Mouse (Mus musculus) liver, embryonic 15.5 days (tissue): ENCODE data around the gene Zfp704. TPM values are rescaled to one million over a fixed set of nuclear protein-coding genes. Genes with fewer than 3 reads are reported as not detected.

ENCODE experiments used
- ATAC-seq: fragments of 200-750 bp; cut with Nextera tagmentation; 2 replicates; pipeline ENCODE4 v1.8.0; 2017; ENCODE audit warnings: moderate number of reproducible peaks, mild to moderate bottlenecking, moderate library complexity; ENCODE audit not compliant: insufficient read depth
- H3K27ac ChIP-seq: fragments of 300-500 bp; sonication (generic); replicated peaks from 2 replicates; pipeline ENCODE4 v1.5.1; 2015; ENCODE audit warnings: mild to moderate bottlenecking, inconsistent platforms
- H3K27me3 ChIP-seq: fragments of 300-500 bp; sonication (generic); 2 replicates; pipeline ENCODE4 v1.6.1; 2015; ENCODE audit warnings: mild to moderate bottlenecking, inconsistent platforms
- H3K36me3 ChIP-seq: fragments of 300-500 bp; sonication (generic); replicated peaks from 2 replicates; pipeline ENCODE4 v1.6.1; 2015; ENCODE audit warnings: moderate library complexity, mild to moderate bottlenecking, inconsistent platforms
- H3K4me1 ChIP-seq: fragments of 300-500 bp; sonication (generic); replicated peaks from 2 replicates; pipeline ENCODE4 v1.6.1; 2015; ENCODE audit warnings: inconsistent platforms
- H3K4me2 ChIP-seq: fragments of 300-500 bp; sonication (generic); 2 replicates; pipeline ENCODE4 v1.6.1; 2015; ENCODE audit warnings: moderate library complexity, mild to moderate bottlenecking, inconsistent platforms
- H3K4me3 ChIP-seq: fragments of 300-500 bp; sonication (generic); replicated peaks from 2 replicates; pipeline ENCODE4 v1.5.1; 2015; ENCODE audit warnings: mild to moderate bottlenecking, inconsistent platforms
- H3K9ac ChIP-seq: fragments of 300-500 bp; sonication (generic); 2 replicates; pipeline ENCODE4 v1.6.1; 2015; ENCODE audit warnings: moderate library complexity, mild to moderate bottlenecking, inconsistent platforms
- H3K9me3 ChIP-seq: fragments of 300-500 bp; sonication (generic); replicated peaks from 2 replicates; pipeline ENCODE4 v1.6.1; 2016; ENCODE audit warnings: inconsistent platforms
- WGBS: fragments of 180-500 bp; shearing (Covaris S2); methylation state at CpG from one replicate; pipeline ENCODE4 v1.1.7; 2015; ENCODE audit warnings: mixed read lengths; ENCODE audit not compliant: insufficient replicate concordance; 5-methylcytosine and 5-hydroxymethylcytosine counted together
- polyA plus RNA-seq: library from polyadenylated mRNA; unstranded; fragments of >200 nt; fragmentation: Nextera tagmentation; extraction: Ambion mirVana; gene quantifications from 2 replicates; pipeline ENCODE4 v1.2.1, GENCODE M21; 2015

The Zfp704 gene
- polyA plus RNA-seq, 1 experiment from 2014 or later: 0.81 TPM

GRCm38 (mm10) chr3:9481956-9482355 is 127.9 kb downstream of the Zfp704 start:
- Histone ChIP-seq H3K9me3 (no peaks in the 10 kb centered on the region), H3K4me2 (no peak overlapping the region), H3K4me3 (no peak overlapping the region), H3K27ac (no peak overlapping the region), H3K4me1 (no peaks in the 10 kb centered on the region), H3K27me3 (no peaks in the 10 kb centered on the region), H3K36me3 (no peaks in the 10 kb centered on the region), H3K9ac (no peak overlapping the region)
- no peak for ATAC-seq
- WGBS: 63% methylated on average over 4 of the region's 4 CpGs

- Histone ChIP-seq H3K27ac (no peak overlapping the region), H3K9ac (no peak overlapping the region), H3K27me3 (no peaks in the 10 kb centered on the region), H3K36me3 (no peaks in the 10 kb centered on the region), H3K4me1 (no peaks in the 10 kb centered on the region), H3K4me3 (no peak overlapping the region), H3K9me3 (no peaks in the 10 kb centered on the region), H3K4me2 (no peak overlapping the region)
- 54% methylated on average over 6 of the region's 6 CpGs for WGBS
- ATAC-seq: no peak
Observed at GRCm38 (mm10) chr3:9481358-9481757, 128.5 kb downstream of the Zfp704 start.

DNA sequence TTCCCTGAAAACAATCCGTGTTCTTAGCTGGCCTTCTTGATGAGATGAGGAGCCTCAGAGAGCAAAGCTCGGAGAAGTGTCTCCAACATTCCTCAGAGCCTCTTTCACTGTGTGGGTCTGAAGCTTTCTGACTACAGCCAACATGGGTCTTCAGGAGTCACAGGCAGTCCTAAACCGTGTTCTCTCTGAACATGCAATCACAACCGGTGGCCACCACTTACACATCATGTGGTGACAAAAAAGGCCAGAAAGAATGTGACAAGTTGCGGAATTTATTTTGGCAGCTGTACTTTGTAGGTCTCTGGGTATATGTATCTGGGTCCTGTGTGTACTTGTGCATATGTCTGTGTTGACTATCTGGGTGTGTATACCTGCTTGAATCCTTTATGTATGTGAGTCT is 128.9 kb downstream of the Zfp704 start:
- H3K4me1 ChIP-seq: no peaks in the 10 kb centered on the region
- no peak overlapping the region for H3K27ac ChIP-seq
- no peak overlapping the region for H3K4me2 ChIP-seq
- no peaks in the 10 kb centered on the region for H3K36me3 ChIP-seq
- ATAC-seq: no peak
- H3K9ac ChIP-seq: no peak overlapping the region
- H3K27me3 ChIP-seq: no peaks in the 10 kb centered on the region
- H3K4me3 ChIP-seq: no peak overlapping the region
- 62% methylated on average over 5 of the region's 5 CpGs for WGBS
- H3K9me3 ChIP-seq: no peaks in the 10 kb centered on the region

- Histone ChIP-seq H3K27ac (no peak overlapping the region), H3K4me2 (no peak overlapping the region), H3K9me3 (no peaks in the 10 kb centered on the region), H3K4me3 (no peak overlapping the region), H3K4me1 (no peaks in the 10 kb centered on the region), H3K36me3 (no peaks in the 10 kb centered on the region), H3K9ac (no peak overlapping the region), H3K27me3 (no peaks in the 10 kb centered on the region)
- WGBS: 64% methylated on average over 2 of the region's 2 CpGs
- ATAC-seq: no peak
Observed at GRCm38 (mm10) chr3:9477386-9477785, 132.5 kb downstream of the Zfp704 start.

- Histone ChIP-seq H3K36me3 (no peaks in the 10 kb centered on the region), H3K27ac (no peak overlapping the region), H3K4me1 (no peaks in the 10 kb centered on the region), H3K4me2 (no peak overlapping the region), H3K9me3 (no peaks in the 10 kb centered on the region), H3K9ac (no peak overlapping the region), H3K4me3 (no peak overlapping the region), H3K27me3 (no peaks in the 10 kb centered on the region)
- no peak for ATAC-seq
- 74% methylated on average over 3 of the region's 3 CpGs for WGBS
Observed at GRCm38 (mm10) chr3:9476336-9476735, 133.5 kb downstream of the Zfp704 start.

- Histone ChIP-seq H3K4me3 (no peak overlapping the region), H3K4me2 (no peak overlapping the region), H3K36me3 (no peaks in the 10 kb centered on the region; the same call in 1 of the 2 replicates), H3K9me3 (no peaks in the 10 kb centered on the region), H3K27ac (no peak overlapping the region), H3K4me1 (no peaks in the 10 kb centered on the region), H3K9ac (no peak overlapping the region), H3K27me3 (no peaks in the 10 kb centered on the region)
- 64% methylated on average over 5 of the region's 5 CpGs for WGBS
- ATAC-seq: no peak
Observed at GRCm38 (mm10) chr3:9475501-9475900, 134.4 kb downstream of the Zfp704 start.

DNA sequence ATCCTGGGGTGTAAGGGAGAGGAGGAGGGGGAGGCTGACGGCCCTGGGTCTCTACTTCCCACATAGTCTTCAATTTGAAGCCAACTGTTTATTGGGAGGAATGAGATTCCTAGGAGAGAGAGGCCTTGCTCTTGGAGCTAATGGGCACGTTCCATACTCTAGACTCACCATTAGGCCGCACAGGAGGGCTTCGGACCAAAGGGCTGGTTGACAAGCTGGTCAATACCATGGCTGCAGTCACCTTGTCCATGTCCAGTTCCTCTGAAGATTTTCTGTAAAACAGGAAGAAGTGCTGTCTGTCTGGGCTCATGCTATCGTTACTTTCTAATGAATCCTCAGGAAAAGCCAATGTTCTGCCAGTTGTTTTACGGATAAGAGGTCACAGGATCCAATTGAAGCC is 135.6 kb downstream of the Zfp704 start:
- H3K9me3 ChIP-seq: no peaks in the 10 kb centered on the region
- 78% methylated on average over 6 of the region's 6 CpGs for WGBS
- ATAC-seq: no peak
- H3K27me3 ChIP-seq: no peaks in the 10 kb centered on the region
- H3K4me2 ChIP-seq: no peak overlapping the region
- H3K27ac ChIP-seq: no peak overlapping the region
- no peak overlapping the region for H3K9ac ChIP-seq
- H3K4me1 ChIP-seq: peaks cover 3% of the 10 kb centered on the region
- H3K36me3 ChIP-seq: no peaks in the 10 kb centered on the region; the same call in 1 of the 2 replicates
- H3K4me3 ChIP-seq: no peak overlapping the region

GRCm38 (mm10) chr3:9466287-9466686 is 143.6 kb downstream of the Zfp704 start:
- Histone ChIP-seq H3K9me3 (no peaks in the 10 kb centered on the region), H3K9ac (no peak overlapping the region), H3K27ac (no peak overlapping the region), H3K27me3 (no peaks in the 10 kb centered on the region), H3K4me2 (no peak overlapping the region), H3K4me1 (peaks cover 3% of the 10 kb centered on the region), H3K36me3 (no peaks in the 10 kb centered on the region; the same call in 1 of the 2 replicates), H3K4me3 (no peak overlapping the region)
- WGBS: 38% methylated on average over 3 of the region's 3 CpGs
- no peak for ATAC-seq

DNA sequence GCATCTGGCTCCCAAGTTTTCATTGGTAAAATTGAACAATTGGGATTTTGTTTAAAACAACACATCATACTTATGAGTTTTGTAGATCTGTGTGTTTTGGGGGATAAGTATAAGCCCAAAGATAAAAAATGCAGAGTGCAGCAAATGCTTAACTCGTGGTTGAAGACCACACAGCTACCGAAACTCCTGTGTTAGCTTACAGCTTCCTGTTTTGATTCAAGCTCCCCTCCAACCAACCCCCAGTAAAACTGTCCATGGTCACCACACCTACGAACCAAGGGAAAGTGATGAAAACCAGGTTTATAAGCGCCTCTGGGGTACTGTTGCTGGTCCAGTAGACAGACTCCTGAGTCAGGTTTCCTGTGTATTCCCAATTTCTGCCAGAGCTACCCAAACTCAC is 144.2 kb downstream of the Zfp704 start:
- Histone ChIP-seq H3K27me3 (no peaks in the 10 kb centered on the region), H3K9ac (no peak overlapping the region), H3K27ac (no peak overlapping the region), H3K4me1 (peaks cover 3% of the 10 kb centered on the region), H3K9me3 (no peaks in the 10 kb centered on the region), H3K4me2 (no peak overlapping the region), H3K4me3 (no peak overlapping the region), H3K36me3 (no peaks in the 10 kb centered on the region; the same call in 1 of the 2 replicates)
- 37% methylated on average over 4 of the region's 4 CpGs for WGBS
- ATAC-seq: no peak

DNA sequence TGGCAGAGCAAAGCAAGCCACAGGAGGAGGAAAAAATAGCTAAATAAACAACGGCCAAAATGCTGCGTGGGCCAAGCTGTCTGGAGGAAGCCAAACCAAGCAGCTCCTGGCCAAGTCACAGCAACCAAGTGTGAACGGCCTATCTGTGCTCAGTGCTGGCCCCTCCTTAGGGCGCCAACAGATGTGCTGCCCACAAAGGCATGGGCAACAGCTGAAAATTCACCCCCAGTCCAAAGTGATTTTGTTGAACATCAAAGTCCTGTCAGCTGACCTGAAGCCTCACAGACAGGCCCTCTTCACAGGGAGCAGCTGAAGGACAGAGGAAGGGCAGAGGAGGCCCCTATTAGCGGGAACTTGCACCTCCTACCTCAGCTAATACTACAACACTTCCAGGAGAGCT is 148.2 kb downstream of the Zfp704 start:
- H3K9me3 ChIP-seq: no peaks in the 10 kb centered on the region
- H3K27ac ChIP-seq: no peak overlapping the region
- no peaks in the 10 kb centered on the region for H3K4me1 ChIP-seq
- H3K36me3 ChIP-seq: no peaks in the 10 kb centered on the region
- 85% methylated on average over 5 of the region's 5 CpGs for WGBS
- no peak overlapping the region for H3K4me2 ChIP-seq
- ATAC-seq: no peak
- no peaks in the 10 kb centered on the region for H3K27me3 ChIP-seq
- no peak overlapping the region for H3K4me3 ChIP-seq
- no peak overlapping the region for H3K9ac ChIP-seq

DNA sequence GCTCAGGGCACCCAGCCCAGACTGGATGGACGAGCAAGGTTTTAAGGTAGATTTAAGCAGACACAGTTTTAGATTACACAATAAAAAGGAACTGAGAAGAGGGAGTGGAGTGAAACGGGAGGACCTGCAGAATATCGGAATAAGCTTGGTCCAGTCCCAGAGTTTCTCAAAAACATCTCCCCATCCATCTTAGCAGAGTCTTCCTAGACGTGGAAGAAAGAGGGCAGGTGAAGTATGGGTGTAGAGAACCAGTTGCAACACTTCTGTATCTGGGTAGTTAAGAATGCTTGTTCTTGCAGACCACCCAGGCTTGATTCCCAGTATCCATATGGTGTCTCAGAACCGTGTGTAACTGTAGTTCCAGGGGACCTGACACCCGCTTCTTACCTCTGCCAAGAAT is 149.6 kb downstream of the Zfp704 start:
- 59% methylated on average over 6 of the region's 6 CpGs for WGBS
- Histone ChIP-seq H3K9me3 (no peaks in the 10 kb centered on the region), H3K27me3 (no peaks in the 10 kb centered on the region), H3K4me2 (no peak overlapping the region), H3K27ac (no peak overlapping the region), H3K9ac (no peak overlapping the region), H3K4me1 (no peaks in the 10 kb centered on the region), H3K36me3 (no peaks in the 10 kb centered on the region), H3K4me3 (no peak overlapping the region)
- no peak for ATAC-seq

DNA sequence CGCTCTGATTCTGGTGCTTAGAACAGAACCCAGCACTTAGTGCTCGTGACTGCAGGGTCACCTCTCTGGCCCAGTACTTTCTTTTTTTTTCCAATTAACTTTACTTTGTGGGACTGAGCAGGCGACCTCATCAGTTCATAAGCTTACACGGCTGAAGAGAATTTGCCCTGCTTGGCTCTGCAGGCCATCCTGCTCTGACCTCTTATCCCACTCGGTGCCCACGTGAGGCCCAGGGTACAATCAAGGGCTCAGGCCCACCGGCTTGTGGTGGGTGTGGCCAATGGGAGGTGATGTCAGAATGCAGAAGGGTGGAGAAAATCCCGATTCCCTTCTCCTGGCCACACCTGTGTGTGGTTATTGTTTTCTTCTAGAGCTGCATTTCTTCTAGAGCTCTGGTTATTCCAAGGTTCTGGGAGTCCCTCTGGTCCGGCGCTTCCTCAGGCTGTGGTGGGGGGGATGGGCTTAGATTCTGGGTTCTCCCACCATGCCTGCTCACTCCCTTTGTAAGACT is 153.4 kb downstream of the Zfp704 start:
- Histone ChIP-seq H3K36me3 (no peaks in the 10 kb centered on the region), H3K9me3 (no peaks in the 10 kb centered on the region), H3K4me1 (peaks cover 4% of the 10 kb centered on the region), H3K4me3 (no peak overlapping the region), H3K27me3 (no peaks in the 10 kb centered on the region), H3K4me2 (no peak overlapping the region), H3K9ac (no peak overlapping the region), H3K27ac (no peak overlapping the region)
- WGBS: 60% methylated on average over 10 of the region's 10 CpGs
- ATAC-seq: no peak
